9 mouse cellular contexts compared by ENCODE assay signal in genomic region chr11:45805312-45805772, GRCm38 (mm10). TPM values are rescaled to one million over a fixed set of nuclear protein-coding genes. Genes with fewer than 3 reads are reported as not detected.
DNase-seq lines count a peak whose midpoint lies in the region; ATAC-seq and TF ChIP-seq lines count a peak whose summit lies in the region.
"Had no signal": no experiment of that assay in that cellular context is flagged by ENCODE, and none has a peak within 500 bp of the region (broad histone marks: within the 10 kb centered on the region; RNA-seq: fewer than 3 reads in every experiment).

No protein-coding gene starts in this region.

- no peaks in the 10 kb centered on the region for H3K27me3 ChIP-seq in kidney, adult 2 months (replicated peaks; ENCODE audit: control insufficient read depth, insufficient read depth, low read length)
- 0 out of 2 replicates have a peak, but pooled peaks cover 5% of the 10 kb centered on the region for H3K27me3 ChIP-seq in forebrain, embryonic 10.5 days (ENCODE audit: poor library complexity, severe bottlenecking)
- H3K27me3 ChIP-seq: limb, embryonic 13.5 days had no signal

- DNase-seq in gastrocnemius, adult 18-20 months (ENCODE audit: low spot score), result peak; percentile 21
- DNase-seq in gastrocnemius, adult 2 months, result no peak
- DNase-seq in c-Kit-positive CD71-negative TER-119-negative erythroid progenitor cells, embryonic 14.5 days (ENCODE audit: low read depth), result peak; percentile 56
- peak; percentile 72 for DNase-seq in kidney, adult 2 months
- peak; percentile 32 for DNase-seq in skeletal muscle tissue, adult 2 months (ENCODE audit: low read depth, low spot score)
- DNase-seq in forebrain, embryonic 10.5 days (ENCODE audit: extremely low spot score, low spot score), result no peak
- no peak for DNase-seq in right cerebral cortex, postnatal 4 days

- no peak overlapping the region for H3K4me3 ChIP-seq in gastrocnemius, adult 2 months
- no peak overlapping the region for H3K4me3 ChIP-seq in kidney, adult 2 months (ENCODE audit: insufficient read depth, low read depth, low read length)
- no peak overlapping the region for H3K4me3 ChIP-seq in forebrain, embryonic 10.5 days
- H3K4me3 ChIP-seq: limb, embryonic 13.5 days had no signal

- H3K36me3 ChIP-seq in kidney, adult 2 months (ENCODE audit: control insufficient read depth, insufficient read depth, low read length), result no peaks in the 10 kb centered on the region
- H3K36me3 ChIP-seq in forebrain, embryonic 10.5 days (replicated peaks), result no peaks in the 10 kb centered on the region
- H3K36me3 ChIP-seq: limb, embryonic 13.5 days had no signal

- ATAC-seq in granulocyte monocyte progenitor cell, adult 5-6 weeks (replicated peaks; ENCODE audit: poor library complexity, severe bottlenecking), result no peak

- peaks cover 19% of the 10 kb centered on the region for H3K4me1 ChIP-seq in kidney, adult 2 months (ENCODE audit: control insufficient read depth, insufficient read depth, low read length)
- peaks cover 6% of the 10 kb centered on the region for H3K4me1 ChIP-seq in forebrain, embryonic 10.5 days

- no peak overlapping the region for H3K27ac ChIP-seq in gastrocnemius, adult 2 months
- H3K27ac ChIP-seq in kidney, adult 2 months (ENCODE audit: insufficient read depth, low read depth, low read length), result peak overlapping the region; percentile 98
- H3K27ac ChIP-seq in forebrain, embryonic 10.5 days, result no peak overlapping the region
- H3K27ac ChIP-seq: limb, embryonic 13.5 days had no signal

- H3K9me3 ChIP-seq in forebrain, embryonic 10.5 days, result no peaks in the 10 kb centered on the region
- H3K9me3 ChIP-seq: limb, embryonic 13.5 days had no signal

- WGBS in kidney, adult 2 months, result 46% methylated on average over 6 of the region's 6 CpGs
- 79% methylated on average over 6 of the region's 6 CpGs for WGBS in forebrain, embryonic 10.5 days

- intact Hi-C loops in gastrocnemius, adult 2 months (cut with DNase I), result no loop called here

- TF ChIP-seq POLR2A in kidney, adult 2 months (IDR thresholded peaks at IDR 0.05; ENCODE audit: low read depth, low read length), result no peak

- TF ChIP-seq CTCF in gastrocnemius, adult 2 months (IDR thresholded peaks at IDR 0.05), result no peak
- TF ChIP-seq CTCF in kidney, adult 2 months (conservative IDR thresholded peaks at IDR 0.05; ENCODE audit: insufficient read depth, insufficient read length, low read depth, low read length), result no peak

RNA-seq across cellular contexts. Expression of gene Clint1, which starts 46.5 kb away (rescaled TPM):
- total RNA-seq in gastrocnemius, adult 18-20 months (2021), result 10 to 100 TPM; 42.4 to 45.3 TPM
- 10 to 100 TPM; 40.2 to 44.9 TPM for total RNA-seq in gastrocnemius, adult 2 months (2021)
- 63.0 and 64.9 TPM in 2 replicates for polyA plus RNA-seq in kidney, adult 2 months (2012; rRNA removed)
- polyA plus RNA-seq in forebrain, embryonic 10.5 days (2016; fragmentation: Nextera tagmentation; extraction: Ambion mirVana), result 62.8 and 64.2 TPM in 2 replicates
- total RNA-seq in granulocyte monocyte progenitor cell, adult 5-6 weeks (2014; fragmentation: Nextera tagmentation), result 113 and 131 TPM in 2 replicates
- total RNA-seq in granulocyte monocyte progenitor cell, adult 5-6 weeks (2017), result 118 and 127 TPM in 2 replicates

Comparison
In these comparisons a context has a peak if more than half of its experiments do, and no peak if none do; other contexts are left out.
1. DNase-seq: peak in gastrocnemius, adult 18-20 months (single experiment), c-Kit-positive CD71-negative TER-119-negative erythroid progenitor cells, embryonic 14.5 days (single experiment), kidney, adult 2 months (single experiment) and skeletal muscle tissue, adult 2 months (single experiment); none in gastrocnemius, adult 2 months (single experiment), forebrain, embryonic 10.5 days (single experiment) and right cerebral cortex, postnatal 4 days (single experiment).